Mouse (Mus musculus): Measurements from ENCODE around the gene Fat3. TPM values are rescaled to one million over a fixed set of nuclear protein-coding genes. Genes with fewer than 3 reads are reported as not detected.

Gene Fat3
- 0.09 TPM for polyA plus RNA-seq (2021)

GRCm38 (mm10) chr9:16501186-16501711 lies at the start of gene Fat3:
Gene Fat3 (minus strand): TSS chr9:16501285.
- H3K27me3 ChIP-seq, result peaks cover 35% of the 10 kb centered on the region
- DNase-seq (ENCODE audit: low read depth, low spot score) (no peak), ATAC-seq (no peak)
- POLR2A ChIA-PET, result interaction anchor here (0.6 kb wide), 1 partner anchor 60 kb away, joined by 3 read pairs; no protein-coding TSS in a partner anchor
- in situ Hi-C loops (cut with MboI; ENCODE audit: low pct_unique_long_range_greater_than_20kb), result no loop called here
- no peak for TF ChIP-seq CTCF (IDR thresholded peaks at IDR 0.05)
- CTCF ChIA-PET, result no interaction called here

GRCm38 (mm10) chr9:16532884-16533283 lies 31.8 kb upstream of the Fat3 start:
- H3K27me3 ChIP-seq, result no peaks in the 10 kb centered on the region
- ChIA-PET CTCF (no interaction called here), POLR2A (no interaction called here)
- in situ Hi-C loops (cut with MboI; ENCODE audit: low pct_unique_long_range_greater_than_20kb), result no loop called here
- no peak for ATAC-seq
- no peak for TF ChIP-seq CTCF (IDR thresholded peaks at IDR 0.05)
- DNase-seq (ENCODE audit: low read depth, low spot score), result no peak

- ChIA-PET POLR2A (no interaction called here), CTCF (no interaction called here)
- ATAC-seq, result no peak
- H3K27me3 ChIP-seq, result no peaks in the 10 kb centered on the region
- TF ChIP-seq CTCF (IDR thresholded peaks at IDR 0.05), result no peak
- in situ Hi-C loops (cut with MboI; ENCODE audit: low pct_unique_long_range_greater_than_20kb), result no loop called here
- DNase-seq (ENCODE audit: low read depth, low spot score), result no peak
Measured at GRCm38 (mm10) chr9:16517543-16517942, 16.5 kb upstream of the Fat3 start.

GRCm38 (mm10) chr9:16512005-16512404 lies 10.9 kb upstream of the Fat3 start:
- H3K27me3 ChIP-seq, result peaks cover 3% of the 10 kb centered on the region
- CTCF ChIA-PET, result no interaction called here
- DNase-seq (ENCODE audit: low read depth, low spot score) (no peak), ATAC-seq (no peak)
- in situ Hi-C loops (cut with MboI; ENCODE audit: low pct_unique_long_range_greater_than_20kb), result no loop called here
- TF ChIP-seq CTCF (IDR thresholded peaks at IDR 0.05), result no peak
- POLR2A ChIA-PET, result no interaction called here

- in situ Hi-C loops (cut with MboI; ENCODE audit: low pct_unique_long_range_greater_than_20kb), result no loop called here
- no peak for TF ChIP-seq CTCF (IDR thresholded peaks at IDR 0.05)
- CTCF ChIA-PET, result no interaction called here
- H3K27me3 ChIP-seq, result peaks cover 30% of the 10 kb centered on the region
- ATAC-seq, result no peak
- POLR2A ChIA-PET, result no interaction called here
- DNase-seq (ENCODE audit: low read depth, low spot score), result no peak
Measured at GRCm38 (mm10) chr9:16503776-16504175, 2.7 kb upstream of the Fat3 start.

- in situ Hi-C loops (cut with MboI; ENCODE audit: low pct_unique_long_range_greater_than_20kb), result no loop called here
- ATAC-seq (no peak), DNase-seq (ENCODE audit: low read depth, low spot score) (no peak)
- ChIA-PET CTCF (no interaction called here), POLR2A (no interaction called here)
- TF ChIP-seq CTCF (IDR thresholded peaks at IDR 0.05), result no peak
- H3K27me3 ChIP-seq, result peaks cover 32% of the 10 kb centered on the region
Measured at GRCm38 (mm10) chr9:16502673-16503343, 1.7 kb upstream of the Fat3 start.

GRCm38 (mm10) chr9:16501990-16502672 lies 1.0 kb upstream of the Fat3 start:
- DNase-seq (ENCODE audit: low read depth, low spot score) (no peak), ATAC-seq (no peak)
- TF ChIP-seq CTCF (IDR thresholded peaks at IDR 0.05), result no peak
- H3K27me3 ChIP-seq, result peaks cover 35% of the 10 kb centered on the region
- in situ Hi-C loops (cut with MboI; ENCODE audit: low pct_unique_long_range_greater_than_20kb), result no loop called here
- POLR2A ChIA-PET, result no interaction called here
- CTCF ChIA-PET, result no interaction called here

GRCm38 (mm10) chr9:16500382-16501185 lies 501 bp downstream of the Fat3 start:
- peaks cover 35% of the 10 kb centered on the region for H3K27me3 ChIP-seq
- ChIA-PET POLR2A (no interaction called here), CTCF (no interaction called here)
- no peak for TF ChIP-seq CTCF (IDR thresholded peaks at IDR 0.05)
- no peak for DNase-seq (ENCODE audit: low read depth, low spot score)
- in situ Hi-C loops (cut with MboI; ENCODE audit: low pct_unique_long_range_greater_than_20kb), result no loop called here
- ATAC-seq, result no peak

GRCm38 (mm10) chr9:16499621-16500381 lies 1.3 kb downstream of the Fat3 start:
- in situ Hi-C loops (cut with MboI; ENCODE audit: low pct_unique_long_range_greater_than_20kb), result no loop called here
- H3K27me3 ChIP-seq, result peaks cover 35% of the 10 kb centered on the region
- DNase-seq (ENCODE audit: low read depth, low spot score) (no peak), ATAC-seq (no peak)
- no peak for TF ChIP-seq CTCF (IDR thresholded peaks at IDR 0.05)
- ChIA-PET POLR2A (no interaction called here), CTCF (no interaction called here)

- no peak for TF ChIP-seq CTCF (IDR thresholded peaks at IDR 0.05)
- no peak for DNase-seq (ENCODE audit: low read depth, low spot score)
- peaks cover 37% of the 10 kb centered on the region for H3K27me3 ChIP-seq
- no peak for ATAC-seq
- ChIA-PET CTCF (no interaction called here), POLR2A (no interaction called here)
- in situ Hi-C loops (cut with MboI; ENCODE audit: low pct_unique_long_range_greater_than_20kb), result no loop called here
Measured at GRCm38 (mm10) chr9:16498876-16499275, 2.2 kb downstream of the Fat3 start.
